Mouse (Mus musculus): ENCODE data around the gene Dph1.

GRCm38 (mm10) chr11:75184986-75185385, 6.1 kb downstream of the Dph1 start:
- TF ChIP-seq POLR2A (IDR thresholded peaks at IDR 0.05; ENCODE audit: low read depth, low read length): no peak
- TF ChIP-seq CTCF (IDR thresholded peaks at IDR 0.05; ENCODE audit: borderline replicate concordance, insufficient read depth, low read length): no peak
